Mouse (Mus musculus) megakaryocyte progenitor cell, adult 5-6 weeks (primary cell): ENCODE results near the gene Abhd8. TPM values are rescaled to one million over a fixed set of nuclear protein-coding genes. Genes with fewer than 3 reads are reported as not detected.
"Not testable (repeated sequence)": the region's sequence is repeated elsewhere in the genome, so short reads cannot be mapped to it uniquely, and the experiment has no call there.

ENCODE experiments used
- ATAC-seq: replicated peaks from 2 replicates; pipeline ENCODE4 v1.8.0; 2016; ENCODE audit warnings: mild to moderate bottlenecking, moderate TSS enrichment, inconsistent platforms; ENCODE audit not compliant: poor library complexity
- total RNA-seq, 2 experiments: library from RNA; stranded (forward) in 1 of 2; stranded (reverse) in 1 of 2; fragments of 157-497, 149-512 nt in 1 of 2; fragments of 200-1000 nt in 1 of 2; gene quantifications; 2 replicates each; pipeline versions ENCODE4 v1.2.3 to v1.2.4; 2015 to 2017

Gene Abhd8
- total RNA-seq, 2 experiments from 2014 or later: 2.3 to 8.2 TPM

- no peak for ATAC-seq
Observed at GRCm38 (mm10) chr8:71462786-71463185, 669 bp downstream of the Abhd8 start.

- no peak for ATAC-seq
Observed at GRCm38 (mm10) chr8:71462191-71462590, 1.3 kb downstream of the Abhd8 start.

GRCm38 (mm10) chr8:71461152-71461840 lies 2.2 kb downstream of the Abhd8 start:
- no peak for ATAC-seq

- no peak for ATAC-seq
Observed at GRCm38 (mm10) chr8:71460716-71461115, 2.7 kb downstream of the Abhd8 start.

- no peak for ATAC-seq
Observed at GRCm38 (mm10) chr8:71457659-71458270, 5.7 kb downstream of the Abhd8 start.

- peak; percentile 68 for ATAC-seq
Observed at GRCm38 (mm10) chr8:71456906-71457305, 6.5 kb downstream of the Abhd8 start.

GRCm38 (mm10) chr8:71454668-71455067 lies 8.8 kb downstream of the Abhd8 start:
- no peak for ATAC-seq

- no peak for ATAC-seq
Observed at GRCm38 (mm10) chr8:71452669-71453068, 10.8 kb downstream of the Abhd8 start.

- no peak for ATAC-seq
Observed at GRCm38 (mm10) chr8:71451777-71452176, 11.7 kb downstream of the Abhd8 start.

GRCm38 (mm10) chr8:71451337-71451736 lies 12.1 kb downstream of the Abhd8 start:
- no peak for ATAC-seq

- no peak for ATAC-seq
Observed at GRCm38 (mm10) chr8:71445096-71445495, 18.4 kb downstream of the Abhd8 start.

- peak; percentile 96 for ATAC-seq
Observed at GRCm38 (mm10) chr8:71441404-71441803, 22.1 kb downstream of the Abhd8 start.

GRCm38 (mm10) chr8:71437041-71437440 lies 26.4 kb downstream of the Abhd8 start:
- no peak for ATAC-seq

- not testable (repeated sequence) for ATAC-seq
Observed at GRCm38 (mm10) chr8:71432935-71433334, 30.5 kb downstream of the Abhd8 start.

- ATAC-seq: no peak
Observed at GRCm38 (mm10) chr8:71422121-71422520, 41.3 kb downstream of the Abhd8 start.

GRCm38 (mm10) chr8:71411535-71412273 lies 51.8 kb downstream of the Abhd8 start:
- ATAC-seq: peak; percentile 52

- no peak for ATAC-seq
Observed at GRCm38 (mm10) chr8:71408231-71408630, 55.2 kb downstream of the Abhd8 start.

GRCm38 (mm10) chr8:71407441-71407840 lies 56.0 kb downstream of the Abhd8 start:
- no peak for ATAC-seq
